Comparison of ENCODE assay signal across 9 mouse cellular contexts in the genomic region with DNA sequence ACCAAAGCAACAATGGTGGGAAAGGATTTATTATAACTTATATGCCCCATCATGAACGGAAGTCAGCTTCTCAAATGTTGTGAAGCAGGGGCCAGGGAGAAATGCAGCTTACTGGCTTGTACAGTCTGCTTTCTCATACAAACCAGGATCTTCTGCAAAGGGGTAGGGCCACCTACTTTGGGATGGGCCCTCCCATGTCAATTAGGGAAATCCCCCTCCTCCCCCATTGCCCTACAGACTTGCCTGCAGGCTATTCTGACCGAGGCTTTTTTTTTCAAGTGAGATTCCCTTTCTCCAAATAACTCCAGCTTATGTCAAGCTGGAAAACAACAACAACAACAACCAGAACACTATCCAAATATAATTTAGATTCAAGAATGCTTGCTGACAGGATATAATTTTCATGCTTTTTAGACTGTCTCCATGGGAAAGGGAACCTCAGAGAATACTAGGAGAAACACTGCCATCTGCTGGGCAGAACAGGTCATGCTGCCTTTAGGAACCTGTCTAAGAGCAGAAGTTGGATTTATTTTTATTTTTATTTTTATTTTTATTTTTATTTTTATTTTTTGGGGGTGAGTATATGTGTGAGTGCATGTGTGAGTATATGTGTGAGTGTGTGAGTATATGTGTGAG. TPM values are rescaled to one million over a fixed set of nuclear protein-coding genes. Genes with fewer than 3 reads are reported as not detected.
DNase-seq lines count a peak whose midpoint lies in the region; ATAC-seq and TF ChIP-seq lines count a peak whose summit lies in the region.
"Had no signal": no experiment of that assay in that cellular context is flagged by ENCODE, and none has a peak within 500 bp of the region (broad histone marks: within the 10 kb centered on the region; RNA-seq: fewer than 3 reads in every experiment).

No protein-coding gene starts in this region.

- H3K4me2 ChIP-seq in hindbrain, embryonic 13.5 days = no peak overlapping the region
- H3K4me2 ChIP-seq in heart, postnatal 0 days (ENCODE audit: low read depth, low read length) = no peak overlapping the region
- H3K4me2 ChIP-seq: midbrain, embryonic 12.5 days had no signal

- DNase-seq in hindbrain, embryonic 10.5 days (ENCODE audit: low spot score) = peak; percentile 59
- peak; percentile 68 to 91 for DNase-seq in adrenal gland, adult (ENCODE audit: inconsistent age in 2 of 2, low spot score in 1 of 2)
- DNase-seq in embryo, embryonic 11 days = peak; percentile 83
- DNase-seq in heart, postnatal 0 days (ENCODE audit: low spot score) = peak; percentile 65
- DNase-seq in left cerebral cortex, adult 18-20 months (ENCODE audit: low spot score in 2 of 2) = peak; percentile 73 to 81
- DNase-seq in spleen, postnatal 14 days (ENCODE audit: low spot score in 2 of 2) = peak; percentile 59 to 76

- TF ChIP-seq CTCF in heart, postnatal 0 days (IDR thresholded peaks at IDR 0.05; ENCODE audit: low read depth) = peak; percentile 79

- H3K9me3 ChIP-seq in hindbrain, embryonic 10.5 days = no peaks in the 10 kb centered on the region
- H3K9me3 ChIP-seq in hindbrain, embryonic 13.5 days = no peaks in the 10 kb centered on the region
- H3K9me3 ChIP-seq in heart, postnatal 0 days (replicated peaks; ENCODE audit: control insufficient read depth, low read length) = no peaks in the 10 kb centered on the region
- H3K9me3 ChIP-seq: midbrain, embryonic 12.5 days had no signal

- 51% methylated on average over 2 of the region's 2 CpGs for WGBS in hindbrain, embryonic 10.5 days
- 45% methylated on average over 2 of the region's 2 CpGs for WGBS in hindbrain, embryonic 13.5 days
- 48% methylated on average over 2 of the region's 2 CpGs for WGBS in heart, postnatal 0 days

- H3K9ac ChIP-seq in hindbrain, embryonic 13.5 days = no peak overlapping the region
- H3K9ac ChIP-seq in heart, postnatal 0 days (replicated peaks; ENCODE audit: low read depth, low read length) = no peak overlapping the region
- H3K9ac ChIP-seq: midbrain, embryonic 12.5 days had no signal

- H3K27me3 ChIP-seq in hindbrain, embryonic 10.5 days (ENCODE audit: insufficient read depth, poor library complexity, severe bottlenecking) = peaks cover 6% of the 10 kb centered on the region
- peaks cover 15% of the 10 kb centered on the region; the same call in 1 of the 2 replicates for H3K27me3 ChIP-seq in hindbrain, embryonic 13.5 days
- no peaks in the 10 kb centered on the region for H3K27me3 ChIP-seq in heart, postnatal 0 days (ENCODE audit: control insufficient read depth, insufficient read depth, low read length)

- 0 out of 2 replicates have a peak overlapping the region, but pooled peaks have one; percentile 9 for H3K4me3 ChIP-seq in hindbrain, embryonic 10.5 days
- no peak overlapping the region for H3K4me3 ChIP-seq in hindbrain, embryonic 13.5 days
- no peak overlapping the region for H3K4me3 ChIP-seq in heart, postnatal 0 days (ENCODE audit: low read depth, low read length)
- H3K4me3 ChIP-seq: midbrain, embryonic 12.5 days had no signal

- H3K36me3 ChIP-seq in hindbrain, embryonic 10.5 days = no peaks in the 10 kb centered on the region
- H3K36me3 ChIP-seq in hindbrain, embryonic 13.5 days = no peaks in the 10 kb centered on the region
- H3K36me3 ChIP-seq in heart, postnatal 0 days (replicated peaks; ENCODE audit: control insufficient read depth, insufficient read depth, low read length) = no peaks in the 10 kb centered on the region
- H3K36me3 ChIP-seq: midbrain, embryonic 12.5 days had no signal

- H3K4me1 ChIP-seq in hindbrain, embryonic 10.5 days (replicated peaks) = no peaks in the 10 kb centered on the region
- 0 out of 2 replicates have a peak, but pooled peaks cover 3% of the 10 kb centered on the region for H3K4me1 ChIP-seq in hindbrain, embryonic 13.5 days (replicated peaks)
- no peaks in the 10 kb centered on the region for H3K4me1 ChIP-seq in heart, postnatal 0 days (ENCODE audit: control insufficient read depth, insufficient read depth)
- H3K4me1 ChIP-seq: midbrain, embryonic 12.5 days had no signal

- no peak for TF ChIP-seq EP300 in heart, postnatal 0 days (IDR thresholded peaks at IDR 0.05; ENCODE audit: low read depth)

- ATAC-seq in hindbrain, embryonic 13.5 days (ENCODE audit: low FRiP score) = no peak
- no peak for ATAC-seq in heart, postnatal 0 days (ENCODE audit: insufficient read depth, low read depth)
- peak; percentile 65 for ATAC-seq in megakaryocyte-erythroid progenitor cell, adult 5-6 weeks (replicated peaks; ENCODE audit: low FRiP score, low TSS enrichment, poor library complexity, severe bottlenecking)

- no peak overlapping the region for H3K27ac ChIP-seq in hindbrain, embryonic 10.5 days
- H3K27ac ChIP-seq in hindbrain, embryonic 13.5 days = no peak overlapping the region
- no peak overlapping the region for H3K27ac ChIP-seq in heart, postnatal 0 days (ENCODE audit: low read depth)
- H3K27ac ChIP-seq: midbrain, embryonic 12.5 days had no signal

RNA-seq across cellular contexts. Expression of a gene that starts 5.9 kb away (rescaled TPM):
- polyA plus RNA-seq in hindbrain, embryonic 10.5 days (2016; fragmentation: Nextera tagmentation; extraction: Ambion mirVana) = 0.57 and 0.93 TPM in 2 replicates
- 0.75 and 1.3 TPM in 2 replicates for polyA plus RNA-seq in hindbrain, embryonic 13.5 days (2015; fragmentation: Nextera tagmentation; extraction: Ambion mirVana)
- total RNA-seq in heart, postnatal 0 days (2014; rRNA removed; ENCODE audit: low replicate concordance) = not detected in 2 replicates
- 0.14 and 0.33 TPM in 2 replicates for polyA plus RNA-seq in heart, postnatal 0 days (2015; fragmentation: Nextera tagmentation; extraction: Ambion mirVana)
- 10 to 100 TPM; 33.0 to 39.9 TPM for total RNA-seq in left cerebral cortex, adult 18-20 months (2021)
- total RNA-seq in megakaryocyte-erythroid progenitor cell, adult 5-6 weeks (2014; fragmentation: Nextera tagmentation) = 8.8 and 15.0 TPM in 2 replicates
- 9.1 and 16.7 TPM in 2 replicates for total RNA-seq in megakaryocyte-erythroid progenitor cell, adult 5-6 weeks (2017)

RNA-seq across cellular contexts. Expression of a gene that starts 8.3 kb away (rescaled TPM):
- polyA plus RNA-seq in hindbrain, embryonic 10.5 days (2016; fragmentation: Nextera tagmentation; extraction: Ambion mirVana) = 25.7 and 28.6 TPM in 2 replicates
- polyA plus RNA-seq in hindbrain, embryonic 13.5 days (2015; fragmentation: Nextera tagmentation; extraction: Ambion mirVana) = 11.1 and 13.1 TPM in 2 replicates
- total RNA-seq in heart, postnatal 0 days (2014; rRNA removed; ENCODE audit: low replicate concordance) = 41.9 and 59.4 TPM in 2 replicates
- polyA plus RNA-seq in heart, postnatal 0 days (2015; fragmentation: Nextera tagmentation; extraction: Ambion mirVana) = 29.0 and 29.9 TPM in 2 replicates
- total RNA-seq in left cerebral cortex, adult 18-20 months (2021) = 10 to 100 TPM; 14.9 to 15.4 TPM
- 25.2 and 31.5 TPM in 2 replicates for total RNA-seq in megakaryocyte-erythroid progenitor cell, adult 5-6 weeks (2014; fragmentation: Nextera tagmentation)
- total RNA-seq in megakaryocyte-erythroid progenitor cell, adult 5-6 weeks (2017) = 9.1 and 10.9 TPM in 2 replicates

RNA-seq across cellular contexts. Expression of a gene that starts 23.2 kb away (rescaled TPM):
- polyA plus RNA-seq in hindbrain, embryonic 10.5 days (2016; fragmentation: Nextera tagmentation; extraction: Ambion mirVana) = 27.3 and 27.5 TPM in 2 replicates
- polyA plus RNA-seq in hindbrain, embryonic 13.5 days (2015; fragmentation: Nextera tagmentation; extraction: Ambion mirVana) = 19.6 and 21.7 TPM in 2 replicates
- total RNA-seq in heart, postnatal 0 days (2014; rRNA removed; ENCODE audit: low replicate concordance) = 83.9 and 93.1 TPM in 2 replicates
- 45.8 and 50.1 TPM in 2 replicates for polyA plus RNA-seq in heart, postnatal 0 days (2015; fragmentation: Nextera tagmentation; extraction: Ambion mirVana)
- total RNA-seq in left cerebral cortex, adult 18-20 months (2021) = 10 to 100 TPM; 10.4 to 10.8 TPM
- total RNA-seq in megakaryocyte-erythroid progenitor cell, adult 5-6 weeks (2014; fragmentation: Nextera tagmentation) = 37.3 and 44.4 TPM in 2 replicates
- total RNA-seq in megakaryocyte-erythroid progenitor cell, adult 5-6 weeks (2017) = 31.2 and 39.7 TPM in 2 replicates

RNA-seq across cellular contexts. Expression of a gene that starts 37.3 kb away (rescaled TPM):
- 0.22 and 0.24 TPM in 2 replicates for polyA plus RNA-seq in hindbrain, embryonic 10.5 days (2016; fragmentation: Nextera tagmentation; extraction: Ambion mirVana)
- polyA plus RNA-seq in hindbrain, embryonic 13.5 days (2015; fragmentation: Nextera tagmentation; extraction: Ambion mirVana) = 0.14 and 0.21 TPM in 2 replicates
- total RNA-seq in heart, postnatal 0 days (2014; rRNA removed; ENCODE audit: low replicate concordance) = not detected in 2 replicates
- not detected in 2 replicates for polyA plus RNA-seq in heart, postnatal 0 days (2015; fragmentation: Nextera tagmentation; extraction: Ambion mirVana)
- not detected for total RNA-seq in left cerebral cortex, adult 18-20 months (2021)
- 0.74 TPM in 1 of 2 replicates, not detected in the other for total RNA-seq in megakaryocyte-erythroid progenitor cell, adult 5-6 weeks (2014; fragmentation: Nextera tagmentation)
- total RNA-seq in megakaryocyte-erythroid progenitor cell, adult 5-6 weeks (2017) = 1.6 TPM in 1 of 2 replicates, not detected in the other

RNA-seq across cellular contexts. Expression of a gene that starts 43.5 kb away (rescaled TPM):
- polyA plus RNA-seq in hindbrain, embryonic 10.5 days (2016; fragmentation: Nextera tagmentation; extraction: Ambion mirVana) = 65.9 and 89.7 TPM in 2 replicates
- 24.6 and 29.5 TPM in 2 replicates for polyA plus RNA-seq in hindbrain, embryonic 13.5 days (2015; fragmentation: Nextera tagmentation; extraction: Ambion mirVana)
- total RNA-seq in heart, postnatal 0 days (2014; rRNA removed; ENCODE audit: low replicate concordance) = 7.9 and 15.2 TPM in 2 replicates
- polyA plus RNA-seq in heart, postnatal 0 days (2015; fragmentation: Nextera tagmentation; extraction: Ambion mirVana) = 10.5 and 11.1 TPM in 2 replicates
- total RNA-seq in left cerebral cortex, adult 18-20 months (2021) = 1 to 10 TPM; 7.0 to 9.2 TPM
- 104 and 125 TPM in 2 replicates for total RNA-seq in megakaryocyte-erythroid progenitor cell, adult 5-6 weeks (2014; fragmentation: Nextera tagmentation)
- 105 and 128 TPM in 2 replicates for total RNA-seq in megakaryocyte-erythroid progenitor cell, adult 5-6 weeks (2017)
